Mouse (Mus musculus) C2C12 (cell line): ENCODE measurements around the gene Ube2f. TPM values are rescaled to one million over a fixed set of nuclear protein-coding genes. Genes with fewer than 3 reads are reported as not detected.
A peak's percentile ranks its signal among the peaks of the same experiment; 100 is the strongest.

ENCODE experiments used
- H3K27me3 ChIP-seq: one replicate; pipeline ENCODE4 v1.6.1; 2011; ENCODE audit not compliant: control insufficient read depth, insufficient read depth, insufficient read length
- H3K36me3 ChIP-seq: one replicate; pipeline ENCODE4 v1.6.1; 2011; ENCODE audit not compliant: control insufficient read depth, insufficient read depth
- H3K4me3 ChIP-seq: one replicate; pipeline ENCODE4 v1.5.1; 2011; ENCODE audit warnings: mild to moderate bottlenecking, control low read depth; ENCODE audit not compliant: poor library complexity, insufficient read depth, severe bottlenecking
- H3K79me2 ChIP-seq: one replicate; pipeline ENCODE4 v1.6.1; 2011; ENCODE audit not compliant: control insufficient read depth, insufficient read depth
- H3K79me3 ChIP-seq: one replicate; pipeline ENCODE4 v1.6.1; 2011; ENCODE audit warnings: low read depth, control low read depth
- H3ac ChIP-seq: one replicate; pipeline ENCODE3; 2011; ENCODE audit warnings: low read depth; ENCODE audit not compliant: control insufficient read depth, insufficient read length
- CEBPB ChIP-seq: IDR thresholded peaks from one replicate; pipeline ENCODE4 v1.6.1; 2011; ENCODE audit warnings: low read depth, mild to moderate bottlenecking, control low read depth, moderate library complexity
- CTCF ChIP-seq: IDR thresholded peaks from one replicate; pipeline ENCODE4 v1.5.1; 2011; ENCODE audit not compliant: control insufficient read depth, insufficient read depth, insufficient read length
- FOSL1 ChIP-seq: IDR thresholded peaks from one replicate; pipeline ENCODE4 v1.8.0; 2011; ENCODE audit warnings: mild to moderate bottlenecking, low read length; ENCODE audit not compliant: poor library complexity, insufficient read depth, severe bottlenecking
- MAX ChIP-seq: IDR thresholded peaks from one replicate; pipeline ENCODE4 v1.6.1; 2011; ENCODE audit warnings: mild to moderate bottlenecking, control low read depth
- MYOD1 ChIP-seq: IDR thresholded peaks from one replicate; pipeline ENCODE4 v1.6.1; 2011; ENCODE audit warnings: low read depth; ENCODE audit not compliant: control insufficient read depth, insufficient read length
- MYOG ChIP-seq: IDR thresholded peaks from one replicate; pipeline ENCODE4 v1.6.1; 2011; ENCODE audit not compliant: control insufficient read depth, insufficient read length; ENCODE audit errors: extremely low read depth
- USF1 ChIP-seq: IDR thresholded peaks from one replicate; pipeline ENCODE4 v1.6.1; 2011; ENCODE audit warnings: low read depth, mild to moderate bottlenecking, control low read depth, moderate library complexity
- polyA plus RNA-seq: library from polyadenylated mRNA; unstranded; fragments of >200 nt; fragmentation: generic; extraction: Trizol; gene quantifications from one replicate; pipeline ENCODE4 v1.2.1, GENCODE M21; 2012; ENCODE audit warnings: missing spikeins

The Ube2f gene
- polyA plus RNA-seq, 1 experiment: 71.0 TPM

GRCm38 (mm10) chr1:91278410-91279119, 28.5 kb downstream of the Ube2f start:
- peaks cover 8% of the 10 kb centered on the region for H3K79me2 ChIP-seq
- H3K79me3 ChIP-seq: peaks cover 1% of the 10 kb centered on the region
- H3ac ChIP-seq: no peak overlapping the region
- no peaks in the 10 kb centered on the region for H3K27me3 ChIP-seq
- H3K36me3 ChIP-seq: peaks cover 69% of the 10 kb centered on the region
- no peak overlapping the region for H3K4me3 ChIP-seq
- no peak for TF ChIP-seq MYOD1
- no peak for TF ChIP-seq CEBPB

DNA sequence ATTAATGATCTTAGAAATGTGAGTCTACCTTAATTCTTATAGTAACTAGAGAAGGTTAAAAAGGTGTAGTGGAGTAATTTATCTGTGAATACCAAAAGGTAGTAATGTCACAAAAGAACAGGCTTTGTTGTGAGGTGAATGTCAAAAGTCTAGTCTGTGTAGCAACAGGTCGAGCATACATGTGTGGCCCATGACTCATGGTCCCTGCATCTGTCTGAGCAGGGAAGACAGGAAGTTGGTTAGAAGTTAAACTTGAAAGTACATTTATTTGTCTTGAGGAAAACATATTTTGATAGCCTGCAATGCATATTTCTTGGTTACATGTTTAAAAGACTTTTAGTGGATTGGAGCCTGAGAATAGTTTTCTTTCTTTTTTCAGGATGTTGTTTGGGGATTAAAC, 29.0 kb downstream of the Ube2f start:
- peaks cover 2% of the 10 kb centered on the region for H3K79me2 ChIP-seq
- H3K36me3 ChIP-seq: peaks cover 69% of the 10 kb centered on the region
- TF ChIP-seq CTCF (no peak), FOSL1 (no peak), MYOD1 (peak; percentile 20), MYOG (no peak), MAX (no peak)
- no peaks in the 10 kb centered on the region for H3K79me3 ChIP-seq
- no peaks in the 10 kb centered on the region for H3K27me3 ChIP-seq
- H3K4me3 ChIP-seq: no peak overlapping the region
- no peak overlapping the region for H3ac ChIP-seq

- Histone ChIP-seq H3ac (no peak overlapping the region), H3K36me3 (peaks cover 79% of the 10 kb centered on the region), H3K79me3 (no peaks in the 10 kb centered on the region), H3K79me2 (no peaks in the 10 kb centered on the region), H3K4me3 (no peak overlapping the region), H3K27me3 (no peaks in the 10 kb centered on the region)
- TF ChIP-seq MYOG (no peak), CTCF (no peak), MAX (no peak), USF1 (no peak), CEBPB (no peak), FOSL1 (no peak), MYOD1 (no peak)
Measured at GRCm38 (mm10) chr1:91282582-91282981, 32.5 kb downstream of the Ube2f start.

GRCm38 (mm10) chr1:91289375-91289774, 39.3 kb downstream of the Ube2f start:
- no peak overlapping the region for H3ac ChIP-seq
- H3K27me3 ChIP-seq: no peaks in the 10 kb centered on the region
- no peaks in the 10 kb centered on the region for H3K79me3 ChIP-seq
- H3K79me2 ChIP-seq: no peaks in the 10 kb centered on the region
- no peak for TF ChIP-seq USF1
- no peak for TF ChIP-seq FOSL1
- TF ChIP-seq MYOG: no peak
- no peak for TF ChIP-seq MYOD1
- TF ChIP-seq CTCF: no peak
- TF ChIP-seq MAX: no peak
- TF ChIP-seq CEBPB: no peak
- H3K36me3 ChIP-seq: peaks cover 45% of the 10 kb centered on the region
- no peak overlapping the region for H3K4me3 ChIP-seq

- no peaks in the 10 kb centered on the region for H3K79me2 ChIP-seq
- no peaks in the 10 kb centered on the region for H3K79me3 ChIP-seq
- peaks cover 17% of the 10 kb centered on the region for H3K36me3 ChIP-seq
- H3K4me3 ChIP-seq: no peak overlapping the region
- TF ChIP-seq MYOD1: no peak
- no peak for TF ChIP-seq MYOG
- no peak for TF ChIP-seq USF1
- no peak for TF ChIP-seq FOSL1
- no peak for TF ChIP-seq CTCF
- no peak for TF ChIP-seq CEBPB
- TF ChIP-seq MAX: no peak
- H3K27me3 ChIP-seq: no peaks in the 10 kb centered on the region
- no peak overlapping the region for H3ac ChIP-seq
Measured at GRCm38 (mm10) chr1:91292101-91292825, 42.2 kb downstream of the Ube2f start.

GRCm38 (mm10) chr1:91295544-91295943, 45.4 kb downstream of the Ube2f start:
- Histone ChIP-seq H3ac (no peak overlapping the region), H3K79me3 (no peaks in the 10 kb centered on the region), H3K27me3 (no peaks in the 10 kb centered on the region), H3K4me3 (no peak overlapping the region), H3K79me2 (no peaks in the 10 kb centered on the region), H3K36me3 (peaks cover 4% of the 10 kb centered on the region)
- TF ChIP-seq CTCF: no peak
- no peak for TF ChIP-seq CEBPB
- TF ChIP-seq MYOD1: no peak
- TF ChIP-seq USF1: no peak
- no peak for TF ChIP-seq MAX
- TF ChIP-seq FOSL1: no peak
- TF ChIP-seq MYOG: no peak
